Mouse (Mus musculus) urinary bladder, postnatal 25 days (tissue): Measurements from ENCODE around the gene Mta3.

Experiments
- DNase-seq: peaks from one replicate; pipeline ENCODE4 v3.0.0; 2022; ENCODE audit warnings: low spot score

Gene Mta3

GRCm38 (mm10) chr17:83759547-83759946, 53.6 kb downstream of the Mta3 start:
- no peak for DNase-seq

DNA sequence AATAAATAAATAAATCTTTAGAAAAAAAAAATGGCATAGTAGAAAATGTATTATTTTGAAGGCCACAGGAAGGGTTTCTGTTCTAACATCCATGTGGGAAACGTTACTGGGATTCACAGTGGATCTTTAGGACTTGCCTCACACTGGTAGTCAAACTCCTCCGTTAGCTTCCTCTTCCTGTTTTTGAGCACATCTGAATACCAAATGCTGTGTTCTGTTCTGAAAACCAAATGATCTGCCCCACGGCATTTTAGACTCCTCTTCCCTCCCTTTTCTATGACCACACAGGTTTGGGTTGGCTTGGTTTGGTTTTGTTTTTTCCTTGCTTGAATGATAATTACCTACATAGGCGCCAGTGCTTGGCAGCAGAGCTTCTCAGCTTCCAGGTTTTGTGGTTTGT, 58.6 kb downstream of the Mta3 start:
- DNase-seq: no peak

- no peak for DNase-seq
Measured at GRCm38 (mm10) chr17:83767064-83767463, 61.1 kb downstream of the Mta3 start.

- DNase-seq: no peak
Measured at GRCm38 (mm10) chr17:83768309-83768708, 62.3 kb downstream of the Mta3 start.

DNA sequence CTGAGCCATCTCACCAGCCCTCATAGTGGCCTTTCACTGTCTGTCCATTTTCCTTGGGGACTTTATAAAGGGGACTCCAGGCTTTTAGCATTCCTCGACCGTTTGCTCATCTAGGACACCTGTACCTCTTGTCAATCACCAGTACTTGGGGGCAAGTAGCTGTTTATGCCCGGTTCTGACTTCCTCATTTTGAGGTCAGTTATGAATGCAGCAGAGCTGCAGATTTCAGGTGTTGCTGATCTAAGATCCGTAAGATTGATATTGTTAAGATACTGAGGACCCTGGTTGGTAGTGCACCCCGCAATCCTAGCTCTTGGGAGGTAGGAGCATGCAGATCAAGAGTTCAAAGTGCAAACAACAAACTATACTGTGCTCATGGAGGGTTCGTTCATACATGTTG, 64.4 kb downstream of the Mta3 start:
- no peak for DNase-seq

DNA sequence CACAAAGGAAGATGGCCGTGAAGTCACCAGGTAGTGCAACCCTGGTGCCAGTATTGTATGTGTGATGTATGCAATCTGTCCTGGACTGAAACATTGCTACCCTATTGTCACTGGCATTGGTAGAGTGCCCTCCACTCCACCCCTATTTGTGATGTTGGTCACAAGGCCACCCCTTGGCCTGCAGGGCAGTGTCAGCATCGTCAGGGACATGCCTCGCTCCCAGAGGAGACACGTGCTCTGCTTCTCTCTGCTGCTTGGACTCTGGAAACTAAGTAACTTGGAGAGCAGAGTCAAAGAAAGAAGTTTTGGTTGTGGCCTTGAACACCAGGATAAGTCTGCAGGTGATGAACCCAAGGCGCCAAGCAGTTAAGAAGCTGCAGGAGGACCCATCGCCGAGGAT, 65.0 kb downstream of the Mta3 start:
- no peak for DNase-seq

DNA sequence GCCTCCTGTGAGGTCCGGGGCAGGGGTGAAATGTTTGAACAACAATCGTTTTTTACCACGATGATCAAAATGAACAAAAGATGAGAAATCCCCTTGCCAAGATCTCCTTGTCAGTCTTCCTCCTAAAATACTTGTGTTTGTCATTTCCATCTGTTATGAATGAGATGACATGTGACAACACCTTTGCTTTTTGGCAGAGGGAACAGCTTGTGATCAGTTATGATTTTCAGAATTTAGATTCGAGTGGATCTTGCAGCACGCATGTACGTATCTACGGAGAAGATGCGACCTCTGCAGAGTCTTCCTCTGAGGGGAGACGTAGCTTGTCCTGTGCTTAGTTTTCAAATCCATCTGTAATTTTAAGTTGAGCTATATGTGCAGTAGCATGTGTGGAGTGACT, 66.1 kb downstream of the Mta3 start:
- no peak for DNase-seq

- no peak for DNase-seq
Measured at GRCm38 (mm10) chr17:83772711-83773110, 66.7 kb downstream of the Mta3 start.

- DNase-seq: no peak
Measured at GRCm38 (mm10) chr17:83776965-83777364, 71.0 kb downstream of the Mta3 start.

- DNase-seq: no peak
Measured at GRCm38 (mm10) chr17:83777462-83778051, 71.6 kb downstream of the Mta3 start.

GRCm38 (mm10) chr17:83780228-83780627, 74.3 kb downstream of the Mta3 start:
- DNase-seq: no peak

DNA sequence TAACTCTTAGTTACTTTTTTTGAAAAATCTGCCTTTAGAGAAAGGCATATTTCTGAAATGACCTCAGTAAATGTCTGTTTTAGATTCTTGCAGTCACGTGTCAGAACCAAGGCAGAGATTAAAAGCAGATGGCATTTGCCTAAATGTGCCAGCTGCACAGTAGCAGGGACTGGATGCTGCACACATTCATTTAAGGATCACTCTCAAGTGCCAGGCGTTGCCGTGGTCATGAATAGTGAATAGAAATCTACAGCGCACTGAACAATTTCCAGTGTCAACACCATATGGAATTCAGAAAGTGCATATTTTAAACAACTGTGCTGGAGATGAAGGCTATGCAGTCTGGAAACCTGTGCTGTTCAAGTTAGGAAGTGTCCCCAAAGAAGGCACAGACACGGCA, 76.8 kb downstream of the Mta3 start:
- DNase-seq: no peak

GRCm38 (mm10) chr17:83786418-83786817, 80.5 kb downstream of the Mta3 start:
- DNase-seq: no peak

DNA sequence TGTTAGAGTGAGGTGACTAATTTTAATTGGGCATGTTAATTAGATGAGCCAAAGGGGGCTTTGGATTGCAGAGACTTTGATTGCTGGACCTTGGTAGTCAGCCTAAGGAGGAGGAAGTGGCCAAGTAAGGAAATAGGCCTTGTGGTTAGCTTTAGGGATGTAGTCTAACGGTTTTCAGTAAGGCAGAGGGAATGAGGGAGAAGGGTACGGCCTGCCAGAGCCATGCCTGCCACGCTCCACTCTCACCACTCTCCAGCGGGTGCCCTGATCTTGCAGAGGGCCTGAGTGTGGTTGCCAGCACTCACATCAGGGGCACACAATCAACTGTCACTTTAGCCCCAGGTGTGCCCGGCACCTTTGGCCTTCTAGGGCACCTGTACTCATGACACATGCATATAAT, 84.2 kb downstream of the Mta3 start:
- DNase-seq: no peak

- no peak for DNase-seq
Measured at GRCm38 (mm10) chr17:83792388-83792787, 86.4 kb downstream of the Mta3 start.

GRCm38 (mm10) chr17:83795121-83795520, 89.2 kb downstream of the Mta3 start:
- DNase-seq: no peak

DNA sequence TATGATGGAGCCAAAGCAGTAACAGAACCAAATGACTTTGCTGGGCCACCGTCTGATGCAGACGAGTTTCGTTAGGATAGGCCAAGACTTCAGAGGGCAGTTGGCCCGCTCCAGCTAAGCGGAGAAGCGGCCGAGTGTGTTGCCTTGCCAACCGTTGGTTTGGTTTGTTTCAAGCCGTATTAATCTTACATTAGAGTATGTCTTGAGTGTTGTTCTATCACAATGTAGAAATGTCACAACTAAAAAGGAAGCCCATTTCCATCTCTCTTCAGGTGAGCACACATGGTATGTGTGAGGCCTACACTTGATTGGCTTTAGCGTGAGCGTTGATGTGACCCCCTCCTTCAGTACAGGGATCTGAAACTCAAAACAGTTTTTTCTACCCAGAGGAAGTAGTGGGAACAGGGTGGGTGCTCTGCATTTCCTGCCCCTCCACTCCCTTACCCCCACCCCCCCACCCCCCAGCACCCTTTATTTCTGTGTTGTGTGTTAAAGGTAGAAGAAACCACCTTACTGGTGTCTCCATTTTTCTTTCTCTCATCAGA, 93.6 kb downstream of the Mta3 start:
- DNase-seq: no peak

- DNase-seq: no peak
Measured at GRCm38 (mm10) chr17:83803987-83804386, 98.0 kb downstream of the Mta3 start.

DNA sequence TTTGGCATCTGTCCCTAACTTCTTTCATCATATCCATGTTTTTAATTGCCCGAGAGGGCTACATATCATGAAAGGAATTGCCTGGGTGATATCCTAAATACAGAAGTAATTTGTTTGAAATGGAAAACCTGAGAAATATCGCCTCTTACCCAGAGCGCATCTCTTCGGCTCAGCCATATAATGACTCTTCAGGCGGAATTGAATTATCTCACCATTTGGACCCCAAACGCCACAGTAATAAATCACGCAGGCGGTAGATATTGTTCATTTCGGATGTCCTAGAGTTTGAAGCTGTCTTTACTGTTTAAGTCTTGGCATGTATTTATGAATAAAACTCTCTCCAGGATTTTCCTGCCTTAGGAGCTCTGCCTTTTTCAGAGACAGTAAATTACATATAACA, 99.1 kb downstream of the Mta3 start:
- DNase-seq: no peak

DNA sequence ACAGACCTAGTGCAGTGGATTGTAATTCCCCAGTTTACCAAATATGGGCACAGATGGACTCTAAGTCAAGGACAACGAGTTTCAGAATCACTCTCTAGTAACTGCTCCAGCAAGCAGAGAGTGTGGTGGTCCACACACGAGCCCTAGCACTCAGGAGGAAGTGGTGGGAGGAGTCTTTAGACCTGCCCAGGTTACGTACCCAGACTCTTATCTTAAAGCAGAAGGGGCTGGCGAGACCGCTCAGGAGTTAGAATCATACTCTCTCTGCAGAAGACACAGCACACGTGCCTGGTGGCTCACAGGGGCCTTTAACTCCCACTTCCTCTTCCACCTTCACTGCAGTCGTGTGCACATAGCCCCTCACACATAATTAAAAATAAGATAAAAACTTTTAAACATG, 101.4 kb downstream of the Mta3 start:
- DNase-seq: no peak

- DNase-seq: peak; percentile 59
Measured at GRCm38 (mm10) chr17:83807778-83808398, 101.9 kb downstream of the Mta3 start.

- no peak for DNase-seq
Measured at GRCm38 (mm10) chr17:83808476-83809098, 102.6 kb downstream of the Mta3 start.

GRCm38 (mm10) chr17:83809197-83809829, 103.3 kb downstream of the Mta3 start:
- no peak for DNase-seq
